Mouse (Mus musculus) liver, embryonic 14.5 days (tissue): ENCODE measurements around the gene Fut8. TPM values are rescaled to one million over a fixed set of nuclear protein-coding genes. Genes with fewer than 3 reads are reported as not detected.

ENCODE experiments used
- ATAC-seq: fragments of 200-750 bp; cut with Nextera tagmentation; 2 replicates; pipeline ENCODE4 v1.8.0; 2017; ENCODE audit warnings: moderate number of reproducible peaks, mild to moderate bottlenecking, moderate library complexity; ENCODE audit not compliant: insufficient read depth
- DNase-seq, 3 experiments: peaks; one replicate each; pipeline ENCODE4 v3.0.0-alpha.2; 2012 to 2013; ENCODE audit warnings: low read depth in 3 of 3, low spot score in 3 of 3
- H3K27ac ChIP-seq: fragments of 300-500 bp; sonication (generic); 2 replicates; pipeline ENCODE4 v1.5.1; 2014; ENCODE audit warnings: moderate library complexity, mild to moderate bottlenecking, control low read depth, inconsistent platforms
- H3K27me3 ChIP-seq: fragments of 300-500 bp; sonication (generic); 2 replicates; pipeline ENCODE4 v1.6.1; 2014; ENCODE audit warnings: mild to moderate bottlenecking, low read length, moderate library complexity; ENCODE audit not compliant: control insufficient read depth, insufficient read depth
- H3K36me3 ChIP-seq: fragments of 300-500 bp; sonication (generic); replicated peaks from 2 replicates; pipeline ENCODE4 v1.6.1; 2014; ENCODE audit warnings: low read depth; ENCODE audit not compliant: control insufficient read depth, insufficient read depth
- H3K4me1 ChIP-seq, 2 experiments: fragments of 200-500 bp in 1 of 2; fragments of 300-500 bp in 1 of 2; sonication (generic) in 1 of 2; replicated peaks; 2 replicates each; pipeline ENCODE4 v1.6.1; 2012 to 2014; ENCODE audit warnings: antibody characterized with exemption in 1 of 2, inconsistent platforms in 1 of 2, low read length in 1 of 2; ENCODE audit not compliant: control insufficient read depth in 2 of 2, insufficient read depth in 2 of 2
- H3K4me2 ChIP-seq: fragments of 300-500 bp; sonication (generic); 2 replicates; pipeline ENCODE4 v1.6.1; 2014; ENCODE audit warnings: low read depth, mild to moderate bottlenecking, control low read depth, moderate library complexity
- H3K4me3 ChIP-seq, 2 experiments: fragments of 200-500 bp in 1 of 2; fragments of 300-500 bp in 1 of 2; sonication (generic) in 1 of 2; 2 replicates each; pipeline ENCODE4 v1.5.1; 2012 to 2014; ENCODE audit warnings: low read depth in 2 of 2, low read length in 2 of 2, mild to moderate bottlenecking in 2 of 2, control low read depth in 1 of 2, inconsistent platforms in 1 of 2, moderate library complexity in 1 of 2; ENCODE audit not compliant: insufficient read depth in 1 of 2
- H3K9ac ChIP-seq: fragments of 300-500 bp; sonication (generic); replicated peaks from 2 replicates; pipeline ENCODE4 v1.6.1; 2014; ENCODE audit warnings: mild to moderate bottlenecking, control low read depth, moderate library complexity
- H3K9me3 ChIP-seq: fragments of 300-500 bp; sonication (generic); 2 replicates; pipeline ENCODE4 v1.6.1; 2016; ENCODE audit warnings: low read length, mixed read lengths; ENCODE audit not compliant: control insufficient read depth
- CTCF ChIP-seq: IDR thresholded peaks from 2 replicates; pipeline ENCODE4 v1.5.1; 2016; ENCODE audit warnings: antibody characterized with exemption, low read depth, control low read depth
- EP300 ChIP-seq: IDR thresholded peaks from 2 replicates; pipeline ENCODE4 v1.6.1; 2016; ENCODE audit warnings: antibody characterized with exemption, low read depth
- WGBS: fragments of 180-500 bp; shearing (Covaris S2); extraction: QIAGEN DNeasy Blood & Tissue Kit; methylation state at CpG from one replicate; pipeline ENCODE4 v1.1.7; 2014; ENCODE audit not compliant: insufficient replicate concordance; 5-methylcytosine and 5-hydroxymethylcytosine counted together
- polyA plus RNA-seq, 2 experiments: library from polyadenylated mRNA; depleted of rRNA in 1 of 2; stranded (reverse) in 1 of 2; unstranded in 1 of 2; fragments of >200 nt; fragmentation: Nextera tagmentation in 1 of 2; extraction: Ambion mirVana in 1 of 2; gene quantifications; 2 replicates each; pipeline versions ENCODE4 v1.2.1 to v1.2.3; 2012 to 2014

Fut8 gene
- polyA plus RNA-seq, 2 experiments: 4.4 to 8.7 TPM

DNA sequence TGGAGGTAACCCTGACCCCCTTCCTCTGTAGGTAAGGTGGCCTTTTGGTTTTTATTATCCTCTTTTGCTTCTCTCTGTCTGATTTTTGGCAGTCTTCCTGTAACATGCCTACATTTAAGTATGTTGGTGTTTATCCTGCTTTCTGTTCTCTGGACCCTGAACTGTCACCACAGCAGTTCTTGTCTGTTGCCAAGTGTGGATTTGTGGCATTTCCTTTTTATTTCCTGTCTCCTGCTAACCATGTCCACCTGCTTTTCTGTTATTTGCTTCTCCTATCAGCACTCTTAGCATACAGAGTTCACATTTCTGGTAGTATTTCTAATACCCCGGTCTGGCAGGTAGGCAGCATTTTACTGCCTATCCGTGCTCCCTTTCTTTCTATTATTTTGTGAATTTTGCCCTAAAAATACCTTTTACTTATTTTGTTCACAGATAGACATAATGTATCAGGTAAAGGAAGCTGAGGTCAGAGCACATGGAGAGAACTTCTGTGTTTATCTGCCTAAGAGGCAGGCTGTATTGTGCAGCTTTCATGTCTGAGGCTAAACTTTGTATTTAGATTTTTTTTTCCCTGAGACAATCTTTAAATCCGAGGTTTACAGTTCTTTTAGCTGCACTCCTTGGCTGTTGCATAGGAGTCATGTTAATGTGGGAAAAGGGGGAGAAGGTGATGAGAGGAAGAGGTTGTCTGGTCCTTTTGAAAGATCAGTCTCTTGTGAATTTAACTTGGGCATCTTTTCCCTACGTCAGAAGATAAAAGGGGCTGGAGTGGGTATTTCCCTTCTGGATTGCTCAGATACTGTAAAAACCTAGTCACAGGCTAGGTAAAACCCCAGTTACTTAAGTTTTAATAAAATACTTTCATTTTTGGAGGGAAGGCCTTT, 54.7 kb downstream of the Fut8 start:
- no peak overlapping the region for H3K27ac ChIP-seq
- TF ChIP-seq CTCF (no peak), EP300 (no peak)
- ATAC-seq (no peak), DNase-seq (no peak)
- no peak overlapping the region for H3K9ac ChIP-seq
- H3K9me3 ChIP-seq: no peaks in the 10 kb centered on the region
- H3K4me3 ChIP-seq: no peak overlapping the region
- no peak overlapping the region for H3K4me2 ChIP-seq
- WGBS: 48% methylated on average over 4 of the region's 4 CpGs
- H3K27me3 ChIP-seq: no peaks in the 10 kb centered on the region
- no peaks in the 10 kb centered on the region for H3K36me3 ChIP-seq
- no peaks in the 10 kb centered on the region for H3K4me1 ChIP-seq

DNA sequence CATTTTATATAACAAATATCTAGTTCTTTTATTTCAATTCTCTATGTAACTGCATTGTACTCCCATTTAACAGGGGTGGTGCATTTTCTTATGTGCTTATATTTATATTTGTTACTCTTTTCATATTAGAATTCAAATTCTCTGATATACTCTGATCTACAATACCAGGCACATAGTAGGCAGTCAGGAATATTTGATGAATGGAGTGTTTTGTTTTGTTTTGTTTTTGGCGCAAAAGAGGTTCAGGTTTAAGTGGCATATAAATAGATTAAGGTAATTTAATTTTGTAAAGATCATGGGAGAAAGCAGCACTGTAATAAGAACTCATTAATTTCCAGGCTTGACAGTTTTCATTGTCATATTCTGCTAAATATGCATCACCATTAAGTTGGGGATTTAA, 58.2 kb downstream of the Fut8 start:
- Histone ChIP-seq H3K36me3 (no peaks in the 10 kb centered on the region), H3K4me3 (no peak overlapping the region), H3K4me1 (no peaks in the 10 kb centered on the region), H3K9me3 (no peaks in the 10 kb centered on the region), H3K9ac (no peak overlapping the region), H3K27ac (no peak overlapping the region), H3K4me2 (no peak overlapping the region), H3K27me3 (no peaks in the 10 kb centered on the region)
- DNase-seq (no peak), ATAC-seq (no peak)
- TF ChIP-seq CTCF (no peak), EP300 (no peak)
- 80% methylated on average over 1 of the region's 1 CpGs for WGBS

DNA sequence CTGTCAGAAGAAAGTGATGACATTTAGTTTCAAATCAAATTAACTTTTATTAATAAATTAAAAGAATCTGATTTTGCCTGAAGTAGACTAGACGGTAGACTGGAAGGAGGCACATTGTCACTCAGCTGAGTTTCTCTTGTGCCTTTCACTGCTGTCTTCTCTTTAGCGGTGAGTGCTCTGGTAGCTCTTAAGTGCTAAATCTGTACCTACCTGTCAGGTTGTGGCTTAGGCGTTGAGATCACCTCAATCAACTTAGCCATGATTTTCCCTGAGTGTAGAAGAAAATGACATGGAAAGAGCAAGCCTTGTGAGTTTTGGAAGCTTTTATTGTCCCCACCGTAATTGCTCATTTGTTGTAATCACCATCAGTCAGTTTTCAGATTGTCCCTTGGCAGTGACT, 59.2 kb downstream of the Fut8 start:
- Histone ChIP-seq H3K27me3 (no peaks in the 10 kb centered on the region), H3K27ac (no peak overlapping the region), H3K4me1 (no peaks in the 10 kb centered on the region), H3K4me3 (no peak overlapping the region), H3K9ac (no peak overlapping the region), H3K36me3 (no peaks in the 10 kb centered on the region), H3K9me3 (no peaks in the 10 kb centered on the region), H3K4me2 (no peak overlapping the region)
- TF ChIP-seq CTCF (no peak), EP300 (no peak)
- WGBS: 73% methylated on average over 4 of the region's 4 CpGs
- no peak for DNase-seq
- ATAC-seq: no peak

DNA sequence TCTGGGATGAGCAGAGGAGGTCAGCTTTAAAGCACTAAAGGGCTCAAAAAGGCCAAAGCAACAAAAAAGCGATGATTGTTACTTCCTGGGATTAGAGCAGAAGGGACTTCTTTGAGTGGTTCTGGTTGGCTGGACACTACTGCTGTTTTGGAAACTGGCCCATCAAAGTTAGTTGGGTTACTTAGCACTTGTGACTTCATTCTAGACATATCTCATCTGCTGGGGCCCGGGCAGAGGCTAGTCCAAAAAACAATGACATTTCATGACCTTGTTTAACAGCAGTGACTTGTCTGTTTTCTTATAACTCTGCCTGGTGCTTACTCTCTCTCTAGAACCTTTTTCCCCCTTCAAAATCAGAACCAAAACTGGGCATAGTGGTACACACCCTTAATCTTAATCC, 59.9 kb downstream of the Fut8 start:
- no peaks in the 10 kb centered on the region for H3K36me3 ChIP-seq
- WGBS: 69% methylated on average over 2 of the region's 2 CpGs
- H3K4me2 ChIP-seq: no peak overlapping the region
- no peaks in the 10 kb centered on the region for H3K27me3 ChIP-seq
- DNase-seq: no peak
- H3K27ac ChIP-seq: no peak overlapping the region
- no peak overlapping the region for H3K4me3 ChIP-seq
- TF ChIP-seq EP300: no peak
- no peak for TF ChIP-seq CTCF
- H3K4me1 ChIP-seq: no peaks in the 10 kb centered on the region
- no peak for ATAC-seq
- H3K9ac ChIP-seq: no peak overlapping the region
- H3K9me3 ChIP-seq: no peaks in the 10 kb centered on the region

DNA sequence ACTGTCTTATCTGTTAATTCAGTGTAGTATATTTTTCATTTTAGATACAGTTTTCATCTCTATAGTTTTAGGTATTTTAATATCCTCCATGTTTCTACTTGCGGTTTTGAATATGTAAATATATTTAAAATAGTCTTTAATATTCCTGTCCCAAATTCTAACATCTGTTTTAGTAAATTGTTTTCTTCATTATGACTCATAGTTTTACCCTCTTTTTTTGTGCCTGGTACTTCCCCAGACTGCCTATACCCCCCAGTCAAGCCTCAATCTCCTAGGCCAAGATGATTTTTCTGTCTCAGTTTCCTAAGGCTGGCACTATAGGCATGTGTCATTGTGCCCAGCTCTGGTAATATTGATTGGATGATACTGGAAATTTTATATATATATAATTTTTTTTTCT, 64.1 kb downstream of the Fut8 start:
- WGBS: 72% methylated on average over 1 of the region's 1 CpGs
- no peak for DNase-seq
- H3K27me3 ChIP-seq: no peaks in the 10 kb centered on the region
- H3K36me3 ChIP-seq: no peaks in the 10 kb centered on the region
- no peak overlapping the region for H3K4me2 ChIP-seq
- ATAC-seq: no peak
- H3K9me3 ChIP-seq: no peaks in the 10 kb centered on the region
- H3K4me3 ChIP-seq: no peak overlapping the region
- H3K9ac ChIP-seq: no peak overlapping the region
- no peak for TF ChIP-seq CTCF
- no peak for TF ChIP-seq EP300
- no peak overlapping the region for H3K27ac ChIP-seq
- H3K4me1 ChIP-seq: no peaks in the 10 kb centered on the region; a peak in 1 of 4 replicates
